In the genomic region with DNA sequence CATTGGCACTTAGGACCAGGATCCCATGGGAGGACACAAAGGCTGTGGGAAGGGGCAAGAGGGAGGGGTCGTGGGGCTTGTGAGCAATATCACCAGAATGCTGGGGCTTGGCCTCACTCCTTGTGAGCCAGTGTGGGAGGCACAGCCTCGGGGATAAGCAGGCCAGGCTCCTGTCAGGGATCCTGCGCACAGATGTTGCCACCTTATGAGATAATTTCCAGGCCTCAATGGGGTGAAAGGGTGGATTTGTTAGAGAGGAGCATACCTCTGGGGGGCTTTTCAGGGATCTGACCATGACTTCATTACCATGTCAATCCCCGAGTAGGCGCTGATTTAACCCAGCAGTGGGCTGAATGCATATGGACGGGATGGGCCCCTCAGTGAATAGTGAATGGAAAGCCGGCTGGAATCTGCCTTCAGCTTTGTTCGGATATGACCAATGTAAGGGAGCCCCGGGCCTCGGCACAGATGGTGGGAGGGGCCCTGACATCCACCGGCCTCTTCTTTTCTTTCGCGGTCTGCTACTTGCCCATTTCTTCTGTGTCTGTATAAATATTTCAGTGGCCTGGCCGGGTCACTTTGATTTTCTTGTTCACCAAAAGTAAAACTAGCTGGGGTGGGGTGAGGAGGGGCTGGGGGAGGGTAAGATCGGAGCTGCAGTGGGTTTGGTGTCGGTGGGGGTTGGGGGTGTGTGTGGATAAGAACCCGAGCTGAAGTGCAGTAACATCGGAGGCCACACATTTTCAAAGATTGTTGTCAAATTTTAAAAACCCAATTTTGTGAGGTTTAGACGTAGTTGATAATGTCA, we compare ENCODE assay signal across 12 mouse cellular contexts. TPM values are rescaled to one million over a fixed set of nuclear protein-coding genes. Genes with fewer than 3 reads are reported as not detected.
A peak's percentile ranks its signal among the peaks of the same experiment; 100 is the strongest.
DNase-seq lines count a peak whose midpoint lies in the region; ATAC-seq and TF ChIP-seq lines count a peak whose summit lies in the region.
"Had no signal": no experiment of that assay in that cellular context is flagged by ENCODE, and none has a peak within 500 bp of the region (broad histone marks: within the 10 kb centered on the region; RNA-seq: fewer than 3 reads in every experiment).

No protein-coding gene starts in this region.

- no peak for DNase-seq in heart, adult 2 months
- peak; percentile 55 for DNase-seq in embryonic facial prominence, embryonic 14.5 days (ENCODE audit: low spot score)
- no peak for DNase-seq in adrenal gland, adult (ENCODE audit: inconsistent age in 2 of 2, low spot score in 1 of 2)
- no peak for DNase-seq in layer of hippocampus, postnatal 36 days
- DNase-seq in right cerebral cortex, postnatal 10 days (ENCODE audit: low spot score in 2 of 2), result no peak
- DNase-seq: B cell, adult 2 months; cerebellum, adult 9-11 months; gastrocnemius, postnatal 36 days had no signal

- no peak for ATAC-seq in heart, embryonic 13.5 days (ENCODE audit: extremely low read depth, insufficient number of reproducible peaks, low FRiP score, low TSS enrichment)
- peak; percentile 41; the same call in 1 of the 2 replicates for ATAC-seq in embryonic facial prominence, embryonic 14.5 days (ENCODE audit: low read depth)
- peak; percentile 31; the same call in 1 of the 2 replicates for ATAC-seq in intestine, embryonic 15.5 days
- peak; percentile 94 for ATAC-seq in neural tube, embryonic 12.5 days (ENCODE audit: low FRiP score, low read depth)

- 0 out of 2 replicates have a peak, but pooled peaks cover 3% of the 10 kb centered on the region for H3K9me3 ChIP-seq in heart, embryonic 13.5 days
- no peaks in the 10 kb centered on the region for H3K9me3 ChIP-seq in embryonic facial prominence, embryonic 14.5 days (ENCODE audit: control insufficient read depth, low read length)
- H3K9me3 ChIP-seq in intestine, embryonic 15.5 days, result no peaks in the 10 kb centered on the region
- no peaks in the 10 kb centered on the region for H3K9me3 ChIP-seq in neural tube, embryonic 12.5 days

- WGBS in heart, embryonic 13.5 days, result 18% methylated on average over 19 of the region's 19 CpGs
- WGBS in heart, adult 2 months, result 62% methylated on average over 19 of the region's 19 CpGs
- 18% methylated on average over 19 of the region's 19 CpGs for WGBS in embryonic facial prominence, embryonic 14.5 days
- 34% methylated on average over 19 of the region's 19 CpGs for WGBS in intestine, embryonic 15.5 days
- 4% methylated on average over 19 of the region's 19 CpGs for WGBS in neural tube, embryonic 12.5 days

- TF ChIP-seq CTCF in heart, adult 2 months (IDR thresholded peaks at IDR 0.05), result no peak

- intact Hi-C loops in heart, adult 2 months (cut with DNase I), result no loop called here

- TF ChIP-seq POLR2A in heart, adult 2 months (IDR thresholded peaks at IDR 0.05; ENCODE audit: insufficient read depth, low read depth, low read length), result no peak

- no peak overlapping the region for H3K27ac ChIP-seq in heart, embryonic 13.5 days (replicated peaks)
- H3K27ac ChIP-seq in heart, adult 2 months, result no peak overlapping the region
- no peak overlapping the region for H3K27ac ChIP-seq in embryonic facial prominence, embryonic 14.5 days (replicated peaks; ENCODE audit: low read depth, low read length)
- no peak overlapping the region for H3K27ac ChIP-seq in intestine, embryonic 15.5 days
- peak overlapping the region; percentile 43 for H3K27ac ChIP-seq in neural tube, embryonic 12.5 days
- H3K27ac ChIP-seq: kidney, postnatal 0 days had no signal

- no peaks in the 10 kb centered on the region for H3K27me3 ChIP-seq in heart, embryonic 13.5 days (replicated peaks)
- no peaks in the 10 kb centered on the region for H3K27me3 ChIP-seq in heart, adult 2 months (ENCODE audit: control insufficient read depth, insufficient read depth, low read length)
- H3K27me3 ChIP-seq in embryonic facial prominence, embryonic 14.5 days (replicated peaks; ENCODE audit: control insufficient read depth, insufficient read depth, low read length), result no peaks in the 10 kb centered on the region
- no peaks in the 10 kb centered on the region for H3K27me3 ChIP-seq in intestine, embryonic 15.5 days (replicated peaks)
- no peaks in the 10 kb centered on the region for H3K27me3 ChIP-seq in neural tube, embryonic 12.5 days (replicated peaks)

- no peaks in the 10 kb centered on the region for H3K79me2 ChIP-seq in heart, adult 2 months (replicated peaks; ENCODE audit: control insufficient read depth, insufficient read depth, low read length)

- peaks cover 35% of the 10 kb centered on the region for H3K4me1 ChIP-seq in heart, embryonic 13.5 days
- no peaks in the 10 kb centered on the region for H3K4me1 ChIP-seq in heart, adult 2 months (ENCODE audit: control insufficient read depth, insufficient read depth, low read length)
- peaks cover 29% of the 10 kb centered on the region for H3K4me1 ChIP-seq in embryonic facial prominence, embryonic 14.5 days (ENCODE audit: control insufficient read depth, insufficient read depth, low read length)
- H3K4me1 ChIP-seq in intestine, embryonic 15.5 days (replicated peaks), result peaks cover 29% of the 10 kb centered on the region
- peaks cover 55% of the 10 kb centered on the region for H3K4me1 ChIP-seq in neural tube, embryonic 12.5 days

- H3K4me3 ChIP-seq in heart, embryonic 13.5 days, result no peak overlapping the region
- H3K4me3 ChIP-seq in heart, adult 2 months, result no peak overlapping the region
- no peak overlapping the region for H3K4me3 ChIP-seq in embryonic facial prominence, embryonic 14.5 days (ENCODE audit: low read depth, low read length)
- H3K4me3 ChIP-seq in intestine, embryonic 15.5 days (replicated peaks), result no peak overlapping the region
- no peak overlapping the region for H3K4me3 ChIP-seq in neural tube, embryonic 12.5 days

- no peak for TF ChIP-seq EP300 in heart, adult 2 months (IDR thresholded peaks at IDR 0.05; ENCODE audit: insufficient read depth, low read depth, low read length)

- peak overlapping the region; percentile 13; the same call in 1 of the 2 replicates for H3K9ac ChIP-seq in heart, embryonic 13.5 days
- H3K9ac ChIP-seq in heart, adult 2 months (ENCODE audit: low read depth, low read length), result no peak overlapping the region
- H3K9ac ChIP-seq in embryonic facial prominence, embryonic 14.5 days (ENCODE audit: low read depth, low read length), result no peak overlapping the region
- no peak overlapping the region for H3K9ac ChIP-seq in intestine, embryonic 15.5 days
- H3K9ac ChIP-seq in neural tube, embryonic 12.5 days, result no peak overlapping the region

- peak overlapping the region; percentile 36 for H3K4me2 ChIP-seq in heart, embryonic 13.5 days
- peak overlapping the region; percentile 27 for H3K4me2 ChIP-seq in embryonic facial prominence, embryonic 14.5 days (ENCODE audit: low read depth, low read length)
- no peak overlapping the region for H3K4me2 ChIP-seq in intestine, embryonic 15.5 days (replicated peaks)
- peak overlapping the region; percentile 44 for H3K4me2 ChIP-seq in neural tube, embryonic 12.5 days (replicated peaks)

- no peaks in the 10 kb centered on the region for H3K36me3 ChIP-seq in heart, embryonic 13.5 days
- H3K36me3 ChIP-seq in heart, adult 2 months (ENCODE audit: control insufficient read depth, insufficient read depth, low read length), result no peaks in the 10 kb centered on the region
- H3K36me3 ChIP-seq in embryonic facial prominence, embryonic 14.5 days (ENCODE audit: control insufficient read depth, insufficient read depth, low read length), result no peaks in the 10 kb centered on the region
- no peaks in the 10 kb centered on the region for H3K36me3 ChIP-seq in intestine, embryonic 15.5 days
- no peaks in the 10 kb centered on the region for H3K36me3 ChIP-seq in neural tube, embryonic 12.5 days

RNA-seq across cellular contexts. Expression of a gene that starts 27.7 kb away (rescaled TPM):
- 255 and 280 TPM in 2 replicates for polyA plus RNA-seq in heart, embryonic 13.5 days (2015; fragmentation: Nextera tagmentation; extraction: Ambion mirVana)
- 10 to 100 TPM in 1 of 2 experiments, 1 to 10 TPM in 1; 9.3 to 11.9 TPM for total RNA-seq in heart, adult 2 months (2021)
- polyA plus RNA-seq in heart, adult 2 months (2012; rRNA removed), result 26.7 and 27.8 TPM in 2 replicates
- 301 and 307 TPM in 2 replicates for polyA plus RNA-seq in embryonic facial prominence, embryonic 14.5 days (2014; fragmentation: Nextera tagmentation; extraction: Ambion mirVana)
- polyA plus RNA-seq in intestine, embryonic 15.5 days (2015; fragmentation: Nextera tagmentation; extraction: Ambion mirVana), result 360 and 449 TPM in 2 replicates
- polyA plus RNA-seq in neural tube, embryonic 12.5 days (2016; fragmentation: Nextera tagmentation; extraction: Ambion mirVana), result 203 and 211 TPM in 2 replicates
- 100 to 1,000 TPM in 1 of 2 experiments, 10 to 100 TPM in 1; 94.5 to 109 TPM for total RNA-seq in layer of hippocampus, postnatal 36 days (2021)
